Mouse (Mus musculus): Measurements from ENCODE around the gene Ddn.
"Not testable (repeated sequence)": the region's sequence is repeated elsewhere in the genome, so short reads cannot be mapped to it uniquely, and the experiment has no call there.

The Ddn gene

DNA sequence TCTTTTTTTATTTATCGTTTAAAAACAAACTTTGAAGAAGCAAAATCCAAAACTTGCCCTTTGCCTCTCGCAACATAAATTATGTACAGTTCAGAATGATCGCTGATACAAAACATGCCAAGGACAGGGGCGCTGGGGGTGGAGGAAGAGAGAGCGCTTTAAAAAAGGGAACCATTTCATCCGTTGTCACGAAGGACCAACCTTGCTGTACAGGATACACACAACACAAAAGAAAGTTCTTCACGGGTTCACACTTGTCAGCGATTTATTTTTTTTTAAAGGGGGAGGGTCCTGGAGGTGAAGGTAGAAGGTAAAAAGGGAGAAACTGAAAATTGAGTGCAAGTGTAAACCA, 22.4 kb upstream of the Ddn start:
- DNase-seq (ENCODE audit: low spot score in 2 of 2) = no peak

DNA sequence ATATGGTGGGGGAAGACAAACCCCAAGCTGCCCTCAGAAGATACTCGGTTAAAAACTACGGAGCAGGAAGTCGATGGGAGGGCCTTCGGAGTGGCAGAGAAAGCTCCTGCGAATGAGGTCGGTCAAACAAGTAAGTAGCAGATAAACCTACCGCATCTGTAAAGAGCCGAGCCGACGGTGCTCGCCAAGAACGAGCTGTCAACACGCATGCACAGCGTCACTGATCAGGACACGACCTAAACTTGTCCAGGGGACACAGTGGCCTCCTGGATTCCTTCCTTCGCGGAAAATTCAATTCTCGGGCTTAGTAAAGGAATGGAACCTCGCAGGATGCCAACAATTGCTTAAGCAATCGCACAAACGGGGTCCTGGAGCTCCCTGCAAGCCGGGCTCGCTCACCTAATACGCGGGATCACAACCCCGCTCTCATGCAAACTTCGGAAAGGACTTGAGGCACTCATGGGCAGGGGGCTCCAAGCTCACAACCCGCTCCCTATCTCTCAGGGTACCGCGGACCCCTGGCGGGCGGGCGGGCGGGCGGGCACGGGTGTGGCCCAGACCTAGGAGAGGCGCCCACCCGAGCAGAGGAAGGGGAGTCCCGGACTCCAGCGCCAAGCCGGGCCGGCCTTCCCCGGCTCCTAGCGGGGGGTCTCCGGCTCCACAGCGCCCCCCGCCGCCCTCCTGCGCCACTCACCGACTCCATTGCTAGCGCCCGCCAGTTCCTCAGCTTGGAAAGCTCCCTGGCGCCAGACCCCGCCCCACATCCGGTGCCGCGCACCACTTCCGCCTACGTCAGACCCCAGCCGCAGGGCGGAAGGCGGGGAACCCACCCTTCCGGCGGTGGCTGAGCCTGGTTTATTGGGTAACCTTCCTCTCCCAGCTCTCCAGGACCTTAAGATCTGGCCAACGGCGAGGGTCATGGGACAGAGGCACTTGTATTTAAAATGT, 21.7 kb upstream of the Ddn start, which contains the start of gene Prkag1:
TSS of gene Prkag1 (minus strand) at position 786 of the 948 bp plus-strand sequence.
- peak; percentile 98 for DNase-seq (ENCODE audit: low spot score in 2 of 2)

DNA sequence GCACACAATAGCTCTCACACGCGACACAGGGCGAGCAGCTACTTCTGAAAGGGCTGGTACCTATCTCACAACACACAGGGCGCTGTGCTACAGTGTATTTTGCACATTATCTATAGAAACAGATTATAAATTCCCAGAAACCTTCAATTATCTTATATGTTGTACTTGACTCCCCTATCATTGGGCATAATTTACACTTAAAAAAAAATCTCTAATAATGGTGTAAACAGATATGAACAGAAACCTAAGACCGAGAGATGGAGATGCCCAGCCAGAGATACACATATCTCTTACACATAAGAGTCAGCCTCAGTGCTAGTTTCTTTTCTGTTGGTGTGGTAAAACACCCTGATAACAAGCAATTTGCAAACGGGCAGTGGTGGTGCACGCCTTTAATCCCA, 18.3 kb upstream of the Ddn start:
- no peak for DNase-seq (ENCODE audit: low spot score in 2 of 2)

DNA sequence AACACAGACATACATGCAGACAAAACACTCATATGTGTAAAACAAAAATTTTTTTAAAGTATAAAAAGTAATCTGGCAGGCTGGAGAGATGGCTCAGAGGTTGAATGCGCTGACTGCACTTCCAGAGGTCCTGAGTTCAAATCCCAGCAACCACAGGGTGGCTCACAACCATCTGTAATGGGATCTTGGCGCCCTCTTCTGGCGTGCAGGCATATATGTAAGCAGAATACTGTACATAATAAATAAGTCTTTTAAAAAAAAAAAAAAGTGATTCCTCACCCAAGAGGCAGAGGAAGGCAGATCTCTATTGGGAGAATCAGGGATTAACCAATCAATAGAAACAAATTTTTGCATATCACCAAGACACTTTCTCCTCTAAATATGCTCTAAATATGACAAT, 14.1 kb upstream of the Ddn start:
- DNase-seq (ENCODE audit: low spot score in 2 of 2) = peak in 1 of 2 experiments; percentile 37

DNA sequence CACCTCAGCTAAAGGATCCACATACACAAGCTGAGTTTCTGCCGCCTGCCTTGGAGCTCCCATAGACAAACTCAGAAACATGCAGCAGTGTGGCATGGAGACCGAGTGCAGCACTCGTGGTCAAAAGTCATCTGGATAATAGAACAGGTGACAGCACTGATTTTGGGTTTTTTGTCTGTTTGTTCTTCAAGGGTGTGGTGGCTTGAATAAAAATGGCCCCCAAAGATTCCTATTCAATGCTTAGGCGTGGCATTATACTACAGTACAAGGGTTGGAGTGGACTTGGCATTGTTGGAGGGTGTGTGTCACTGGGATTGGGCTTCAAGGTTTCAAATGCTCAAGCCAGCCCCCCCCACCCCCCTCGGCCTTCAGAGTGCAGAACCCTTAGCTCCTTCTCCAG, 12.9 kb upstream of the Ddn start:
- no peak for DNase-seq (ENCODE audit: low spot score in 2 of 2)

- DNase-seq (ENCODE audit: low spot score in 2 of 2) = peak in 1 of 2 experiments; percentile 42
These were observed 12.1 kb upstream of the Ddn start for GRCm38 (mm10) chr15:98821403-98821802.

DNA sequence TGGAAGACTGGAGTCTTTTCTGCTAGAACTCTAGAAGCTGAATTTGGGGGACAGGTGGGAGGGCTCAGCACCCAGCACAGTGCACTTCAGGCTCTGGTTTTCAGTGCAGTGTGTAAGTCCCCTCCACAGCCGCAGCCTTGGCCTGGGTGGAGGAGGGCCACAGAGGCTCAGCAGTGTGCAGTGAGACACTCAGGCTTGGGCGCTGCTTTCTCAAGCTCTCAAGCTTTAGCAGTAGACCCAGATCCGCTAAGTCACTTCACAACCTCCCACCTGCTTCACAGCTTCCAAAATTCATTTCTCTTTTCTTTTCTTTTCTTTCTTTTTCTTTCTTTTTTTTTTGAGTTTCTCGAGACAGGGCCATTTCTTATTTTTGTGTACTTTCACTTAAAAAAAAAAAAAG, 11.6 kb upstream of the Ddn start:
- DNase-seq (ENCODE audit: low spot score in 2 of 2) = no peak

DNA sequence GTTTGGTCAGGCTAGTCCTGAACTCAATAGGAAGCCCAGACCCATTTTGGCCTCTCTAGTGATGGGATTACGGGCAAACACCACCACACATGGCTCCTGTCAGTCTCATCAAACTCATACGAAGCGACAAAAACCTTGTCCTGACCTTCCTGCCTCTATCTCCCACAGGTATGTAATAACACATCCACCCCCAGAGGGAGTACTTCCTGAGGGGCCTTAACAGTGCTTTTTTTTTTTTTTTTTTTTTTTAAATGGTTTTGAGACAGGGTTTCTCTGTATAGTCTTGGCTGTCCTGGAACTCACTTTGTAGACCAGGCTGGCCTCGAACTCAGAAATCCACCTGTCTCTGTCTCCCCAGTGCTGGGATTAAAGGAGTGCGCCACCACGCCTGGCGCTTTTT, 8.9 kb upstream of the Ddn start:
- no peak for DNase-seq (ENCODE audit: low spot score in 2 of 2)

- no peak for DNase-seq (ENCODE audit: low spot score in 2 of 2)
These were observed 3.6 kb upstream of the Ddn start for GRCm38 (mm10) chr15:98812741-98813424.

GRCm38 (mm10) chr15:98810212-98810611, 922 bp upstream of the Ddn start:
- not testable (repeated sequence) for DNase-seq (ENCODE audit: low spot score in 2 of 2)

DNA sequence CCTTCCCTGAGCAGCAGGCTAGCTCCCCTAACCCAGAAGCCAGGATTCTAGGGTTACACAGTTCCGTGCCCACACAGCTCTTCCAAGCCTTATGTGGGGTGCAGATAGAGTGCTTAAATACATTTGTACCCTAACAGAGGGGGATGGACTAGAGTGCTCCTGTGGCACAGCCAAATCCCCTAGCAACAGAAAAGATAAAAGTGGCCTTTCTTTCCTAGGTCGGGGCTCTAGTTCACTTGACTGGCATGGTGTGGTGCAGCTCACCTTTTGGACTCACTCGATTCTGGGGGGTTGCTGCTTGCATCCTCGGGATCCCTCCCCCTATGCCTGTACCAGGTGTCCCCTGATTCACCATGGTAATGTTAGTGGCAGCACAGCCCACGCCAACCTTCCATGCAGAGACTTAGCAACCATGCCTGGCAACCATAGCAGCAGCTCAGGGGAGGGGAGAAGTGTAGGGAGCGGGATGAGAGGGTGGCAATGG, 597 bp downstream of the Ddn start:
- DNase-seq (ENCODE audit: low spot score in 2 of 2) = no peak

DNA sequence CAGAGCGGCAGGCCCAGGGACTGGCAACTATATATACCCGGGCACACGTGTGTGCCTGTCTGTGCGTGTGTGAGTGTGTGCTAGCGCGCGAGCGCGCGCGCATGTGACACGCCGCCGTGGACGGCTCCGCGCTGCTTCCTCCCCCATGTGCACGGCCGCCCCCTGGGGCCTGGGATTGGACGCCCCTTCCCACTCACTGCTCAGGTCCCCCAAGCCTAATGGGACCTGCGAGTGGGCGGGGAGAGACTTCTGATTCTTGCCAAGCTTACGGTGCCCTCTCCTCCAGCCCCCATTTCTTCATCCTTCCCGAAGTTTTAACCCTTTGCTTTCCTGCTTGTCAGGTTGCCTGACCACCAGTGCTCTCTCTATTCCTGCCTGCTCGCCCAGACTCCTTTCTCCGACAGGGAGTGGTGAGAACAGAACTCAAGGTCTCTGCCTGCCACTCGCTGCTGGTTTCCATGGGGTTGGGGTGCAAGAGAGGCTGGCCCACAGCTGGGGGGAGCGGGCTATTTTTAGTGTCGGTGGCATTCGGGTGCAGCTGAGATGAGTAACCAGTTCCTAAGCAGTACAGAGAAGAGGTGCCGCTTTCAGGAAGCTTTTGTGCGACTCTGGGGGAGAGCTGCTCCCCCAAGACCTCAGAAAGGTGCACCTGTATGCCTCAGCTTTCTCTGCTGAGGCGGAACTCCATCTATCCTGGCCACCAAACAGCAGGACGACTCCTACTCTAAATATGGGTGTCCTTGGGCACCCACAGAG, 1.2 kb downstream of the Ddn start:
- peak in 1 of 2 experiments; percentile 63 for DNase-seq (ENCODE audit: low spot score in 2 of 2)

DNA sequence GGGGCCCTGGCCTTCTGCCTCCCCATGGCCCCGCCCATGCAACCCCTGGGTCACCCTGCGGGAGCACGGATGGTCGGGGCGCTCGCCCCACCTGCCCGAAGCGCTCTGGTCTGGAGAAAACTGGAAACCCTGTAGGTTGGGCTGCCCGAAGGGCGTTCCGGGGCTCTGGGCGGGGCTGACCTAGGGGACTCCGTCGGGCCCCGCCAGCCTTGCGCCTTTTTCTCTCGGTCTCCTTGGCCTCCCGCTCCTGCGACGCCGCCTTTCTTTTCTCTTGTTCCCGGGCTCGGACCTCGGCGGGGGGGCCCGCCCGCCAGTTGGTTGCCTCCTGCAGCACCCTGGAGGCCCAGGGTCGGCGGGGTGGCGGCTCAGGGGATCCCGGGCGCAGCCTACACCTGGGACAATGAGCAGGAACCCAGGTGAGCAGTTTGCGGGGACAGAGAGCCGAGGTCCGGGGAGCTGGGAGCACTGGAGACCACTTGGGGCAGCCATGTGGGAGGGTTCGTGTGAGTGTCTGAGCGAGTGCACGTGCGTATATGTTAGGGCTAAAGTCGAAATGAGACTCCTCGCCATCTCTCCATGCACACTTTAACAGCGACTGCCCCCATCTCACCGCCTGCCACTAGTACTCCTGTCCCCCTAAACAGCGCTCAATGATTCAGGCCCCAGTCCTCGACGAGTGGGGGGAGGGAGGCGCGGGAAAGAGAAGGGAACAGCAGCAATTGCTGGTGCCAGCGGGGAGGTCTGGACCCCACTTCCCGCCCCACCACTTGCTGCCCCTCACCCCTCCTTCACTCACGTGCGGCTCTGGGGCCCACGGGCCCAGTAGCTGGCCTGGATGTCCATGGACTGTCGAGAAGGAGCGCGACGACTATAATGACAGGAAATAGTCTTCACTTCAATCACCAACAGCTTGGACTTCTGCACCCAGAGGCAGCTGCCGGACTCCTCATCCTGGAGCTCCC, 2.2 kb downstream of the Ddn start:
- no peak for DNase-seq (ENCODE audit: low spot score in 2 of 2)

DNA sequence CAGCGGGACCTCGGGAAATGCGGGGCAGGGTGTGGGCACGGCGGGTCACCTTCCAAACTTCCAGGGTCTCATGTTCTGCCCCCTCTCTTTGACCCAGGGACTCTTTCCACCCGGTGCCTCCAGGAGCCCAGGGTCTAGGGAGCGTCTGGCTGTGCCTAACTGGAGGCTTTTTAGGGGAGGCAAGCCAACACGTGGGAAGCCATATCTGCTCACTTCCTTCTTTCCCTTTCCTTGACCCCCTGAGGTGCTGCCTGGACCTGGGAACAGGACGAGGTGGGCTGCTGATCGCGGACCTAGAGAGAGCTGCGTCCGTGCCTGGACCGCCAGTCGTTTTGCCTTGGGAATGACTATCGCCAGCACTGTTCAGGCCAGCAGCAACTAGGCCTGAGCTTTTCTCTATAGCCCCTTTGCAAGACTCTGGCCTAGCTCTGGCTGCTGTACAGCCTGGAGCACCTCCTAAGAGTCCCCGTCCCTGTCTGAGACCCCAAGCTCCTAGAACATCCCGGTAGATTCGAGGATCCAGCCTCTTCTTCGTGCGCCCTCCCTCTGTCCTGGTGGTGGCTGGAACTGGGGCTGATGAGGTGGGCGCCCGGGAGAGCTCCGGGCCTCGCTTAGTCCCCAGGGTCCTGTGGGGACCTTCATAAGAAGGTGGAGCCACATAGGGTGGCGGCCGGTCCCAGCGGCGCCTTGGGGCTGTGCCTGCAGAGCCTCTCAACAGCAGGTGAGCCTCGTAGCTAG, 3.0 kb downstream of the Ddn start:
- no peak for DNase-seq (ENCODE audit: low spot score in 2 of 2)

DNA sequence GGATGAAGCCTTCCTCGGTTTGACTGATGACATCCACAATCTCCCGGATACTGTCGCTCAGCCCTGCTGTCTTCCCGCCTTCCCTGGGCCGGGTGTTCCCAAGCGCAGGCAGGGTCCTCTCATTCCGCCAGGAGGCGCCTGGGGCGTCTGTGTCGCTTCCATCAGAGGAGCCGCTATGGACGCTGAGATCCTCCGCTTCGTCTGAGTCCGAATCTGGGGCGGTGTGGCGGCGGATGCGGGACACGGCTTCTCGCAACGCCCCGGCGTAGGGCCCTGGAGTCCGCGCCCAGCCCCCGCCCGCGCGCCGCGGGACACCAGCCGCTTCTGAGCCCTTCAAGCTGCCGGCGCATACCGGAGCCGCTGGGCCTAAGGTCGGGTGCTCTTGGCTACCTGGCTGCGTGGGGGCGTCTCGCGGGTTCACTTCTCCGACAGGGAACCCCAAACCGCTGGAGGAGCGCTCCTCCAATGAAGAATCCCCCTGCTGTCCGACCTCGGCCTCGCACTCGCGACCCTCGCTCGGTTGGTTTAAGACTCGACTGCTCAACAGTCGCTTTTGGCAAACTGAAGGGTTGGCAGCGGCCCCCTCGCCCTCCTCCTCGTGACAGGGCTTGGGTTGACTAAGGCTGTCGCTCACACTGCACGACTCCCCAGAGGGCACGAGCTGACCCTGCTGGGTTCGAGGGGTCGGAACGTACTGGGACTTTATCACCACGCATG, 3.8 kb downstream of the Ddn start:
- no peak for DNase-seq (ENCODE audit: low spot score in 2 of 2)

DNA sequence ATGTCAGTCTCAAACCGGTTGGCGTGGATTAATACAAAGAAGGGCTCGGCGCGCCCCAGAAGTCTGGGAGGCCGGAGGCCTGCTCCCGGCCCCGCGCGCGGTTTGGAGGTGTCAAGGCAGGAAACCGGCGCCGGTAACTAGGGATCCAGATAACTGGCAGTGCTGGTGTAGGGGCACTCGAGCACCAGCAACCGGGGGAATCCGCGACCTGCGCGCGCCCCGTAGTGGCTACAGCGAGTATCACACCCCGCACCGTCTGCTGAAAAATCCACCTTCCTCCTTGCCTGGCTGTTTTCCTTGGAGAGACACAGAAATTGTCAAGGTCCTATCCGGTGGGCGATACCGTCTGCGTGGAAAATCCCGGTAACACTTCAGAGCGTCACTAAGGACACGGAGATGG, 5.2 kb downstream of the Ddn start:
- peak; percentile 52 to 68 for DNase-seq (ENCODE audit: low spot score in 2 of 2)

DNA sequence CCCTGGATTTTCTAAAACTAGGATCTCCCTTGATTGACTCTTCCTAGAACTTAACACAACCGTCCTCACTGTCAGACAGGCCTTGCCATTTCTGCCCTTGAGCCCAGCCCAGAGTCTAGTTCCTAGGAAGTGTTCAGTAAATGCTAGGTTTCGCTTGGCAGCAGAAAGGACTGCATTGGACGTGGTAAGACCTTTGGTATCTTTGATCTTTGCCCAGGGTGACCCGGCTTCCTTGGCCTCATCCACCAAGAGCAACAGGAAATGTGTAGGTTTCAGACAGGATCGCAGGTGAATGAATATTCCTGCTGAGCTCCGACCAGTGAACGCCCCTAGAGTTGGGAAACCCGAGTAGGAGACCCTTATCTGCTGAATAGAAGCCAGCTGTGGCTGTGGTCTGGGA, 6.4 kb downstream of the Ddn start:
- no peak for DNase-seq (ENCODE audit: low spot score in 2 of 2)

DNA sequence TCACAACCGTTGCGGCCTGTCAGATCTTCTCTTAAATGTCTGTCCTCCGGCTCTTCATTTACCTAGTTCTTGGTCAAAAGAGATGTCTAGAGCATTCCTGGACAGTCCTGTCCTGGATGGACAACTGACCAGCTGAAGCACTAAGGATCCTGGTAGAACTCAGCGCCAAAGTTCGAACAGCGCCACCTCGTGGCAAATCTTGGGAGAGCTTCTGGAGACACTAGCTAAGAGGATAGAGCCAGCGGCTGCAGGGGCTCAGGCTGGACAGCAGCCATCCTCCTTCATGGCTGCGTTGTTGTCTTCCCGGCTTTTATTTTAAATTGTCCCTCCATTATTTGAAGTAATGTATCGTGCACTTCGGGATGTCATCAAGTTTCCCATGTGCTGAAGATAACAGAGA, 9.9 kb downstream of the Ddn start:
- peak; percentile 65 to 77 for DNase-seq (ENCODE audit: low spot score in 2 of 2)

DNA sequence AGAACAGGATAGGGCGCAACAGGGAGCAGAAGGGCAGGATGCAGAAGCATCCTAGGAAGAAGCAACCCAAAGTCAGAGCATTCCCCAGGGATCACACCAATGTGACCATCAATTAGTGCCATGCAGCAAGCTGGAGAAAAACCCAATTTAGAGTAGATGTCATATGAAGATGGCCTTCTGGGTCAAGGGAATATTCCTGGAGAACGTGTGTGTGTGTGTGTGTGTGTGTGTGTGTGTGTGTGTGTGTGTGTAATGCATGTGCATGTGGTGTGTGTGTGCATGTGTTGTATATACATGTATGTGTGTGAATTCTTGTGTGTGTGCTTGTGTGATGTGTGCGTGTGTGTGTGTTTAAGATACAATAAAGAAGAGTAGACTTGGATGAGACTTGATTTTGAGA, 10.4 kb downstream of the Ddn start:
- no peak for DNase-seq (ENCODE audit: low spot score in 2 of 2)

Data from natural killer cell, adult 2 months (primary cell).